Mouse (Mus musculus) hindbrain, embryonic 10.5 days (tissue): Measurements from ENCODE around the gene Pld3. TPM values are rescaled to one million over a fixed set of nuclear protein-coding genes. Genes with fewer than 3 reads are reported as not detected.

Experiments used
- DNase-seq: peaks from one replicate; pipeline ENCODE4 v3.0.0-alpha.2; 2017; ENCODE audit warnings: low spot score
- H3K27ac ChIP-seq: fragments of 300-500 bp; sonication (generic); 2 replicates; pipeline ENCODE4 v1.5.1; 2016; ENCODE audit warnings: mild to moderate bottlenecking, moderate library complexity
- H3K27me3 ChIP-seq: fragments of 300-500 bp; sonication (generic); 2 replicates; pipeline ENCODE4 v1.6.1; 2016; ENCODE audit warnings: mild to moderate bottlenecking; ENCODE audit not compliant: poor library complexity, insufficient read depth, severe bottlenecking
- H3K36me3 ChIP-seq: fragments of 300-500 bp; sonication (generic); 2 replicates; pipeline ENCODE4 v1.6.1; 2016; ENCODE audit warnings: mild to moderate bottlenecking, moderate library complexity
- H3K4me1 ChIP-seq: fragments of 300-500 bp; sonication (generic); replicated peaks from 2 replicates; pipeline ENCODE4 v1.6.1; 2016; ENCODE audit warnings: mild to moderate bottlenecking
- H3K4me3 ChIP-seq: fragments of 300-500 bp; sonication (generic); 2 replicates; pipeline ENCODE4 v1.5.1; 2016; ENCODE audit warnings: mild to moderate bottlenecking, moderate library complexity
- H3K9me3 ChIP-seq: fragments of 300-500 bp; sonication (generic); 2 replicates; pipeline ENCODE4 v1.6.1; 2016; ENCODE audit warnings: mild to moderate bottlenecking, moderate library complexity
- WGBS: fragments of 180-500 bp; shearing (Covaris S2); methylation state at CpG from one replicate; pipeline ENCODE4 v1.1.7; 2016; 5-methylcytosine and 5-hydroxymethylcytosine counted together
- polyA plus RNA-seq: library from polyadenylated mRNA; unstranded; fragments of >200 nt; fragmentation: Nextera tagmentation; extraction: Ambion mirVana; gene quantifications from 2 replicates; pipeline ENCODE4 v1.2.1, GENCODE M21; 2016

Pld3 gene
- polyA plus RNA-seq, 1 experiment from 2014 or later, result 73.2 TPM

- H3K4me1 ChIP-seq, result no peaks in the 10 kb centered on the region
- DNase-seq, result no peak
- no peak overlapping the region for H3K27ac ChIP-seq
- 80% methylated on average over 2 of the region's 2 CpGs for WGBS
- no peaks in the 10 kb centered on the region for H3K9me3 ChIP-seq
- H3K36me3 ChIP-seq, result peaks cover 39% of the 10 kb centered on the region
- no peak overlapping the region for H3K4me3 ChIP-seq
- no peaks in the 10 kb centered on the region for H3K27me3 ChIP-seq
Observed at GRCm38 (mm10) chr7:27586861-27587260, 33.8 kb upstream of the Pld3 start.

DNA sequence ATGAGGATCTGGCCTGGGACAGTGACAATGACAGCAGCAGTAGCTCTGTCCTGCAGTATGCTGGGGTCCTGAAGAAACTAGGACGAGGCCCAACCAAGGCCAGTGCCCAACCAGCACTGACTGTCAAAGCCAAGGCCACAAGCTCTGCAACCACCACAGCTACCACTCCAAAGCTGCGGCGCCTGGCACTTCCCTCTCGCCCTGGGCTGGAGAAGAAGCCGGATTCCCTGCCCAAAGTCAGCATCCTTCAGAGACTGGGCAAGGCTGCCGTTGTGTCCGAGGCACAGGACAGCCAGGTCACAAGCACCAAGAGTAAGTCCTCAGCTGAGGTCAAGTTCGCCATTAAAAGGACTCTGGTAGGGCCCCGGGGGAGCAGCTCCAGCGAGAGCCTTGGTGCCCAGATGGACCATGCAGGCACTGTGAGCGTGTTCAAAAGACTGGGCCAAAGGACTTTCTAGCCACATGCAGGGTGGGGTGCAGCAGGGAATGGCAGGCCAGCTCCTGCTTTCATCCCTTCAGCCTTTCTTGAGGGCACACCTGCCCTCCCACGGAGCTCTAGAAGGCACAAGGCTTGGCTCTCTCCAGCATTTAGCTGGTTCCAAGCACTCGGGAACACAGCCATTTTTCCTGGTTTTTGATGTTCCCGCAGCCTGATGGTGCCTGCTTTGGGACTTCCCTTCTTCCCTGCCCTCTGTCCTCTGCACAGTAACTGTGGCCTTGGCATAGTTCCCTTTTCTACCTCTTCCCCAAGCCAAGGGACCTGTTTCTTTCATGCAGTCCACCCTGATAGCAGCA lies 27.6 kb upstream of the Pld3 start:
- Histone ChIP-seq H3K27ac (no peak overlapping the region), H3K4me3 (no peak overlapping the region), H3K9me3 (no peaks in the 10 kb centered on the region), H3K4me1 (no peaks in the 10 kb centered on the region), H3K36me3 (peaks cover 99% of the 10 kb centered on the region), H3K27me3 (no peaks in the 10 kb centered on the region)
- DNase-seq, result no peak
- 91% methylated on average over 14 of the region's 14 CpGs for WGBS

DNA sequence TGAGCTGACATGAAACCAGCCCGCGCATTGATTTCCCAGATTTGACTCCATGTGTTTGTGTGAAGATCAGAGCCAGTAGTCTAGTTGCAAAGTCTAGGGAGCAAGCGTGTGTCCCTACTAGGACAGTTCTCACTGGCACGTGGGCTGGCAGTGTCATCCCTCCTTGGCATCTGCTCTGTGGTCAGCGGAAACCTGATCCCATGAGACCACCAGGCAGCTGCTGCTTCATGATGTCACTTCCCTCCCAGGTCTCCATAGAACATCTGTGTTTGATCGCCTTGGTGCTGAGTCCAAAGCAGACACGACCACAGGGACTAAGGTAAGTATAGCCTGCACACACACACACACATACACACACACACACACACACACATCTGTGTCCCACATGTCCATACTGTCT lies 25.4 kb upstream of the Pld3 start:
- H3K4me3 ChIP-seq, result no peak overlapping the region
- H3K4me1 ChIP-seq, result no peaks in the 10 kb centered on the region
- 82% methylated on average over 7 of the region's 7 CpGs for WGBS
- no peak for DNase-seq
- no peaks in the 10 kb centered on the region for H3K9me3 ChIP-seq
- no peaks in the 10 kb centered on the region for H3K27me3 ChIP-seq
- H3K36me3 ChIP-seq, result peaks cover 98% of the 10 kb centered on the region
- no peak overlapping the region for H3K27ac ChIP-seq

DNA sequence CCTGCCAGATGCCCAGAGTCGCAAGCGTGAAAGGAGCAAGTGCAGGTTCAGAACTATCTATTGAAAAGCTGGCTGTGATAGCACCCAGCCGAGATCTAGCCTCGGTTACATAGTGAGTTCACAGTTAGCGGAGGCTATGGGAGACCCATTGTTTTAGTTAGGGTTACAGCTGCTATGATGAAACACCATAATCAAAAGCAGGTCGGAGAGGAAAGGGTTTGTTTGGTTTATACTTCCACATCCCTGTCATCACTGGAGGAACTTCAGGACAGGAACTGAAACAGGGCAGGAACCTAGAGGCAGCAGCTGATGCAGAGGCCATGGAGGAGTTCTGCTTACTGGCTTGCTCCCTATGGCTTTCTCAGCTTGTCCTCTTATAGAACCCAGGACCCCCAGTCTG lies 24.6 kb upstream of the Pld3 start:
- 90% methylated on average over 6 of the region's 6 CpGs for WGBS
- DNase-seq, result no peak
- H3K27me3 ChIP-seq, result no peaks in the 10 kb centered on the region

DNA sequence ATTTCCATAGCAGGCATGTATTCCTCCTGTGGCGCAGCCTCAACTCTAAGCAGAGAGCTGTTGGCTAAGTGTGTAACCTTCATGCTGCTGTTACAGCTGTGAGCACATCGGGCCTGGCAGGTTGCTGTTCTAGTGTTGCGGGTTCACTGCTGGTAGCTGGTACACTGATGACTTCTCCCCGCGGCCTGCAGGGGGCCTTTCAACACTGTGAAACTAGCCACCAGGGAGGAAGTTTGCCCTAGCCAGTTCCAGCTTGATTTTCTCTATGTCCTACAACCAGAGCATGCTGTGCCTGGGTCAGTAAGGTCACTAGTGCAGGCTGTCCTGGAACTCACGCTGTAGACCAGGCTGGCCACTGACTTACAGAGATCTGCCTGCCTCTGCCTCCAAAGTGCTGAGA lies 23.9 kb upstream of the Pld3 start:
- H3K36me3 ChIP-seq, result peaks cover 93% of the 10 kb centered on the region
- H3K9me3 ChIP-seq, result no peaks in the 10 kb centered on the region
- H3K27ac ChIP-seq, result no peak overlapping the region
- peak; percentile 29 for DNase-seq
- no peaks in the 10 kb centered on the region for H3K4me1 ChIP-seq
- no peak overlapping the region for H3K4me3 ChIP-seq
- whole genome bisulfite sequencing, result 66% methylated on average over 6 of the region's 6 CpGs
- H3K27me3 ChIP-seq, result no peaks in the 10 kb centered on the region

More for the DNA sequence above, 24.6 kb upstream of the Pld3 start:
- no peak overlapping the region for H3K27ac ChIP-seq
- H3K9me3 ChIP-seq, result no peaks in the 10 kb centered on the region
- H3K4me1 ChIP-seq, result no peaks in the 10 kb centered on the region
- H3K4me3 ChIP-seq, result no peak overlapping the region
- H3K36me3 ChIP-seq, result peaks cover 93% of the 10 kb centered on the region

DNA sequence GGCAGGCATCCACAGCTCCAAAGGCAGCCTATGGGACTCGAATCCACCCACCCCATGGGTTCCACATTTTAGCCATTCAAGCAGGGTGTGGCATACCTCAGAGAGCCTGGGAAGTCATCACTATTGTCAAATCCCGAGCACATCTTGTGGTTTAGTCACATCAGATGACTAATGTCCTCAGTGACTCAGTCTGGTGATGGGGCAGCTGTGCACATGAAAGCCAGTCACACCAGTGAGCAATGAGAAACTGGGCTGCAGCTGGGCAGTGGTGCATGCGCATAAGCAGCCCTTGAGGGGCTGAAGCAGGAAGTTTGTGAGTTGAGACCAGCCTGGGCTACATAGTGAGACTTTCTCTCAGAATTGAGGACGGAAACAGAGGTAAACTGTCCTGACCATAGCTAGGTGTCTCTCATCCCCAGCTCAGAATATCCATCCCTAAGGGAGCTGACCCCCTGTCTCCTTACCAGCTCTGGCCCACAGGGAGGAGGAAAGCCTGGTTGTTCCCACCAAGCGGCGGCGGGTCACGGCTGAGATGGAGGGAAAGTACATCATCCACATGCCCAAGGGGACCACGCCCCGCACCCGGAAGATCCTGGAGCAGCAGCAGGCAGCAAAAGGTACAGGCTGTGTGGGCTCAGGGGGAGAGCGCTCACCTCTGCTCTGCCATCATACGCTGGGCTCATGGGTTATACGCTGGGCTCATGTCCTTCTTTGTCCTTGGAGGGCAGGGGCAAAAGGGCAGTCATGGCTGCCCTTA lies 21.3 kb upstream of the Pld3 start:
- Histone ChIP-seq H3K27ac (no peak overlapping the region), H3K9me3 (no peaks in the 10 kb centered on the region), H3K4me3 (no peak overlapping the region), H3K4me1 (no peaks in the 10 kb centered on the region), H3K27me3 (no peaks in the 10 kb centered on the region), H3K36me3 (peaks cover 93% of the 10 kb centered on the region)
- DNase-seq, result no peak
- WGBS, result 92% methylated on average over 14 of the region's 14 CpGs

GRCm38 (mm10) chr7:27572133-27572532 lies 19.1 kb upstream of the Pld3 start:
- Histone ChIP-seq H3K36me3 (peaks cover 91% of the 10 kb centered on the region), H3K9me3 (no peaks in the 10 kb centered on the region), H3K4me3 (no peak overlapping the region), H3K4me1 (no peaks in the 10 kb centered on the region), H3K27me3 (no peaks in the 10 kb centered on the region), H3K27ac (no peak overlapping the region)
- WGBS, result 96% methylated on average over 4 of the region's 4 CpGs
- DNase-seq, result no peak

- peaks cover 90% of the 10 kb centered on the region for H3K36me3 ChIP-seq
- no peaks in the 10 kb centered on the region for H3K4me1 ChIP-seq
- H3K27me3 ChIP-seq, result no peaks in the 10 kb centered on the region
Observed at GRCm38 (mm10) chr7:27569580-27570224, 16.7 kb upstream of the Pld3 start.

DNA sequence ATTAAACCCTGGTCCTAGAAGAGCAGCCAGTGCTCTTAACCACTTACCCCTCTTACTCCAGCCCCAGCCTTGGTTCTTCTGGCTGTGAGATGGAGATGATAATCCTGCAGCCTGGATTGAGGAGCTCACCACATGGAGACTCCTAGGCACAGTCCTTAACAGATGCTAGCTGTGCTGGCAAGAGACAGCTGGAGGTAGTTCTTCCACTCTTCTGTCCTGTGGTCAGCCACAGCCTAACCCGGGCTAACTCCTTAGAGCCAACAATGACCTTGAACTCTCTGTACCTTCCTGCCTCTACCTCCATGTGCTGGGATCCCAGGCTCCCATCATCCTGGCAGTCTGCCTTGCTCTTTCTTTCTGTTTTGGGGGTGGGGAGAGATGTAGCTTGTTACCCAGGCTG lies 8.0 kb upstream of the Pld3 start:
- 90% methylated on average over 1 of the region's 1 CpGs for WGBS
- H3K27ac ChIP-seq, result no peak overlapping the region
- H3K4me1 ChIP-seq, result peaks cover 4% of the 10 kb centered on the region; the same call in 1 of the 2 replicates
- H3K27me3 ChIP-seq, result no peaks in the 10 kb centered on the region
- no peak overlapping the region for H3K4me3 ChIP-seq
- no peaks in the 10 kb centered on the region for H3K9me3 ChIP-seq
- DNase-seq, result no peak
- H3K36me3 ChIP-seq, result peaks cover 83% of the 10 kb centered on the region

More at GRCm38 (mm10) chr7:27569580-27570224, 16.7 kb upstream of the Pld3 start:
- no peaks in the 10 kb centered on the region for H3K9me3 ChIP-seq
- WGBS, result 91% methylated on average over 5 of the region's 5 CpGs
- no peak overlapping the region for H3K27ac ChIP-seq
- DNase-seq, result no peak
- no peak overlapping the region for H3K4me3 ChIP-seq

GRCm38 (mm10) chr7:27560291-27560887 lies 7.4 kb upstream of the Pld3 start:
- Histone ChIP-seq H3K9me3 (no peaks in the 10 kb centered on the region), H3K27ac (no peak overlapping the region; the same call in 1 of the 2 replicates), H3K36me3 (peaks cover 83% of the 10 kb centered on the region), H3K4me3 (no peak overlapping the region), H3K27me3 (no peaks in the 10 kb centered on the region), H3K4me1 (peaks cover 4% of the 10 kb centered on the region; the same call in 1 of the 2 replicates)
- DNase-seq, result no peak
- WGBS, result 76% methylated on average over 8 of the region's 8 CpGs

DNA sequence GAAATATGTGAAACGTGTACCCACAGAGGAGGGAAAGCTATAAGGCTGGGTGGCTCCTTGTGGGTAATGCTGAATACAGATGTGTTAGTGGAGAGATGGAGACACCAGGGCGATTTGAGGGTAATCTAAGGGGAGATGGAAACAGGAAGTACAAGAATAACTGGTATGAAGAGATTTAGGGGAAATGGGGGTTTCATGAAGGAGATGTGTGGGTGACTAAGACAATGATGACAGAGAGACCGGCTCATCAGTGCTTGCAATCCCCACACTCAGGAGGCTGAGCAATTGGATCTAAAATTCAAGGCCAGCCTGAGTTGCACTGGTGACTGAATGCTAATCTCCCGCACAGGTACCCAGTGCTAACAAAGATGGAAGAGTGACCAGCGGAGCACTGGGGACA lies 948 bp downstream of the Pld3 start:
- H3K36me3 ChIP-seq, result peaks cover 14% of the 10 kb centered on the region
- H3K9me3 ChIP-seq, result no peaks in the 10 kb centered on the region
- H3K27me3 ChIP-seq, result no peaks in the 10 kb centered on the region
- H3K4me1 ChIP-seq, result peaks cover 26% of the 10 kb centered on the region
- 0 out of 2 replicates have a peak overlapping the region, but pooled peaks have one; percentile 87 for H3K27ac ChIP-seq
- DNase-seq, result no peak
- peak overlapping the region; percentile 76 for H3K4me3 ChIP-seq
- 54% methylated on average over 5 of the region's 5 CpGs for WGBS

DNA sequence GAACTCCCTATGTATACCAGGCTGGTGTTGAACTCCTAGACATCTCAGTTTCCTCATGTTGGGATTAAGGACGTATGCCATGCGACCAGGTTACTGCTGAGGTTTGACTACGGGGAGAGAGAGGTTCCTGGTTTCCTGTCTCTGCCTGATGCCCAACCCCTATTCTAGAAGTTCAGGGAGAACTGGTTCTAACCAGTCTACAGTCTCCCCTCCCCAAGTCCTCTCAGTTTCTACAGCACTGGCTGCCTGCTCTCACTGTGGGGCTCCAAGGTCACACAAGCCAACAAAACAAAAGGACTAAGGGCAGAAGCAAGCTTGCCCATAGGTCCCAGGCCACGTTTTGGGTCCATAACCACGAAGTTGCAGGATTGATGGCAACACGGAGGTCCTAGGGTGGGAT lies 3.4 kb downstream of the Pld3 start:
- Histone ChIP-seq H3K27ac (no peak overlapping the region), H3K9me3 (no peaks in the 10 kb centered on the region), H3K27me3 (no peaks in the 10 kb centered on the region), H3K4me1 (peaks cover 22% of the 10 kb centered on the region), H3K4me3 (no peak overlapping the region), H3K36me3 (no peaks in the 10 kb centered on the region)
- DNase-seq, result no peak
- 73% methylated on average over 6 of the region's 6 CpGs for WGBS
